Mouse (Mus musculus): ENCODE data around the gene Slc47a1.

GRCm38 (mm10) chr11:61411221-61411620, 33.1 kb upstream of the Slc47a1 start:
- TF ChIP-seq CTCF (IDR thresholded peaks at IDR 0.05; ENCODE audit: borderline replicate concordance, extremely low read depth, insufficient read depth, insufficient read length) (no peak), POLR2A (IDR thresholded peaks at IDR 0.05; ENCODE audit: borderline replicate concordance, extremely low read depth, insufficient read depth, insufficient read length, poor library complexity, severe bottlenecking) (no peak)

All from brain, embryonic 14.5 days (tissue).